Mouse (Mus musculus) MEL (cell line): ENCODE data around the gene Otop3. TPM values are rescaled to one million over a fixed set of nuclear protein-coding genes. Genes with fewer than 3 reads are reported as not detected.
A peak's percentile ranks its signal among the peaks of the same experiment; 100 is the strongest.

Experiments used
- DNase-seq: peaks from one replicate; pipeline ENCODE4 v3.0.0; 2011; ENCODE audit warnings: low read depth, low spot score
- H3K27ac ChIP-seq: 2 replicates; pipeline ENCODE4 v1.5.1; 2012; ENCODE audit warnings: low read depth, mild to moderate bottlenecking, control low read depth, low read length, moderate library complexity; ENCODE audit not compliant: control insufficient read depth
- H3K27me3 ChIP-seq, 2 experiments: fragments of 150-350 bp in 1 of 2; sonication (generic) in 1 of 2; 2 replicates each; pipeline ENCODE4 v1.6.1; 2012; ENCODE audit warnings: low read length in 2 of 2, mild to moderate bottlenecking in 2 of 2, improper control_type of control experiment in 1 of 2, moderate library complexity in 1 of 2; ENCODE audit not compliant: insufficient read depth in 2 of 2, control insufficient read depth in 1 of 2
- H3K36me3 ChIP-seq, 2 experiments: 2 replicates each; pipeline ENCODE4 v1.6.1; 2012 to 2014; ENCODE audit warnings: low read length in 2 of 2, improper control_type of control experiment in 1 of 2, inconsistent platforms in 1 of 2, mild to moderate bottlenecking in 1 of 2; ENCODE audit not compliant: insufficient read depth in 2 of 2, control insufficient read depth in 1 of 2
- H3K4me1 ChIP-seq, 2 experiments: fragments of 150-350 bp in 1 of 2; sonication (generic) in 1 of 2; 2 replicates each; pipeline ENCODE4 v1.6.1; 2012; ENCODE audit warnings: low read length in 2 of 2, improper control_type of control experiment in 1 of 2, mild to moderate bottlenecking in 1 of 2; ENCODE audit not compliant: insufficient read depth in 2 of 2, control insufficient read depth in 1 of 2
- H3K4me3 ChIP-seq, 2 experiments: fragments of 150-350 bp in 1 of 2; sonication (generic) in 1 of 2; 2 replicates each; pipeline ENCODE4 v1.5.1; 2012; ENCODE audit warnings: low read depth in 2 of 2, low read length in 2 of 2, mild to moderate bottlenecking in 2 of 2, moderate library complexity in 2 of 2, control low read depth in 1 of 2, improper control_type of control experiment in 1 of 2; ENCODE audit not compliant: control insufficient read depth in 1 of 2, insufficient read depth in 1 of 2
- H3K79me2 ChIP-seq: 2 replicates; pipeline ENCODE4 v1.6.1; 2012; ENCODE audit warnings: mild to moderate bottlenecking, low read length, moderate library complexity; ENCODE audit not compliant: control insufficient read depth, poor library complexity, insufficient read depth
- H3K9ac ChIP-seq: 2 replicates; pipeline ENCODE4 v1.6.1; 2012; ENCODE audit warnings: low read depth, mild to moderate bottlenecking, control low read depth, low read length, moderate library complexity; ENCODE audit not compliant: control insufficient read depth, poor library complexity, severe bottlenecking
- H3K9me3 ChIP-seq: fragments of 150-350 bp; sonication (generic); replicated peaks from 2 replicates; pipeline ENCODE4 v1.6.1; 2012; ENCODE audit warnings: mild to moderate bottlenecking, low read length, improper control_type of control experiment, moderate library complexity; ENCODE audit not compliant: insufficient read depth
- E2F4 ChIP-seq: IDR thresholded peaks from 2 replicates; pipeline ENCODE4 v1.6.1; 2011; ENCODE audit warnings: low read depth, low read length, improper control_type of control experiment, borderline replicate concordance
- ELF1 ChIP-seq: IDR thresholded peaks from 2 replicates; pipeline ENCODE4 v1.6.1; 2014; ENCODE audit warnings: low read depth, mild to moderate bottlenecking, inconsistent platforms, low read length, improper control_type of control experiment, moderate library complexity
- ETS1 ChIP-seq: IDR thresholded peaks from 2 replicates; pipeline ENCODE4 v1.6.1; 2012; ENCODE audit warnings: low read depth, mild to moderate bottlenecking, inconsistent platforms, low read length, improper control_type of control experiment, moderate library complexity
- GABPA ChIP-seq: IDR thresholded peaks from 2 replicates; pipeline ENCODE4 v1.6.1; 2012; ENCODE audit warnings: low read depth, mild to moderate bottlenecking, inconsistent platforms, low read length, improper control_type of control experiment, moderate library complexity
- GATA1 ChIP-seq: IDR thresholded peaks from 2 replicates; pipeline ENCODE4 v1.6.1; 2011; ENCODE audit warnings: low read depth, low read length, improper control_type of control experiment
- JUND ChIP-seq: IDR thresholded peaks from 2 replicates; pipeline ENCODE4 v1.6.1; 2011; ENCODE audit warnings: low read depth, mild to moderate bottlenecking, improper control_type of control experiment, low read length
- MAFK ChIP-seq: IDR thresholded peaks from 2 replicates; pipeline ENCODE4 v1.6.1; 2011; ENCODE audit warnings: low read depth, mild to moderate bottlenecking, low read length, improper control_type of control experiment, borderline replicate concordance
- MAZ ChIP-seq: IDR thresholded peaks from 2 replicates; pipeline ENCODE4 v1.6.1; 2012; ENCODE audit warnings: low read depth, mild to moderate bottlenecking, inconsistent platforms, low read length, improper control_type of control experiment
- MXI1 ChIP-seq: IDR thresholded peaks from 2 replicates; pipeline ENCODE4 v1.6.1; 2011; ENCODE audit warnings: mild to moderate bottlenecking, low read depth, low read length, improper control_type of control experiment
- NRF1 ChIP-seq: IDR thresholded peaks from 2 replicates; pipeline ENCODE4 v1.6.1; 2014; ENCODE audit warnings: low read depth, mild to moderate bottlenecking, inconsistent platforms, low read length, improper control_type of control experiment, moderate library complexity; ENCODE audit not compliant: poor library complexity, insufficient read depth, severe bottlenecking
- POLR2AphosphoS2 ChIP-seq: IDR thresholded peaks from 2 replicates; pipeline ENCODE4 v1.6.1; 2011; ENCODE audit warnings: low read length, improper control_type of control experiment
- RAD21 ChIP-seq: IDR thresholded peaks from 2 replicates; pipeline ENCODE4 v1.6.1; 2011; ENCODE audit warnings: mild to moderate bottlenecking, low read depth, low read length, improper control_type of control experiment
- TAL1 ChIP-seq: IDR thresholded peaks from 2 replicates; pipeline ENCODE4 v1.6.1; 2012; ENCODE audit warnings: mild to moderate bottlenecking, inconsistent platforms, low read length, moderate library complexity, mixed read lengths
- USF1 ChIP-seq: IDR thresholded peaks from 2 replicates; pipeline ENCODE4 v1.6.1; 2014; ENCODE audit warnings: low read depth, mild to moderate bottlenecking, inconsistent platforms, low read length, improper control_type of control experiment, moderate library complexity
- ZKSCAN1 ChIP-seq: IDR thresholded peaks from 2 replicates; pipeline ENCODE4 v1.6.1; 2012; ENCODE audit warnings: low read depth, mild to moderate bottlenecking, inconsistent platforms, low read length, improper control_type of control experiment, moderate library complexity
- ZMIZ1 ChIP-seq: IDR thresholded peaks from 2 replicates; pipeline ENCODE4 v1.6.1; 2012; ENCODE audit warnings: low read depth, mild to moderate bottlenecking, inconsistent platforms, low read length, improper control_type of control experiment, moderate library complexity
- ZNF384 ChIP-seq: IDR thresholded peaks from 2 replicates; pipeline ENCODE4 v1.6.1; 2012; ENCODE audit warnings: low read depth, mild to moderate bottlenecking, inconsistent platforms, low read length, improper control_type of control experiment
- polyA plus RNA-seq, 2 experiments: library from polyadenylated mRNA; stranded (reverse) in 1 of 2; unstranded in 1 of 2; fragments of >175 nt in 1 of 2; fragments of >200 nt in 1 of 2; gene quantifications; 2 replicates each; pipeline versions ENCODE4 v1.2.1 to v1.2.4; 2012; ENCODE audit warnings: low replicate concordance in 2 of 2, low read depth in 1 of 2; ENCODE audit not compliant: insufficient read length in 2 of 2, insufficient read depth in 1 of 2, missing spikeins in 1 of 2
- total RNA-seq: library from RNA; depleted of rRNA; stranded (reverse); fragments of 300-350 nt; gene quantifications from 2 replicates; pipeline ENCODE4 v1.2.3, GENCODE M21; 2012

The Otop3 gene
- total and polyA plus RNA-seq, 3 experiments, result not detected

DNA sequence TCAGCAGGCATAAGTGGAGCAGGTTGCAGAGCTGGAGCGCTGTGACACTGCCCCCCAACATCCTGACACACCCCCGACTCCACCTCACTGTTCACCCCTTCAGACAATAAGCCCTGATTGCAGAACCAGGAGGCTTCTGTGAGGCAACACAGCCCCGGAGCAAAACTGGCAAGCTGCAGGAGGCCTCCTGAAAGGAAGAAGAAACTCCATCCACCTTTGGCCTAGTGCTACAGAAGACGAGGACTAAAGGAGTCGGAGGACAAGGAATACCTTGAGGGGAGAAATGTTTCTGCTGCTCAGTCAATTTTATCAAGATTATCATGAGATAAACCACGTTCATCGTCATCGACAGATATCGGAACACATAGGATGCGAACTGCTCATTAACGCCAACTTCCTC is 38.6 kb upstream of the Otop3 start:
- no peak for DNase-seq
- H3K9me3 ChIP-seq, result no peaks in the 10 kb centered on the region
- no peak overlapping the region for H3K9ac ChIP-seq
- TF ChIP-seq ZMIZ1, result no peak
- no peak for TF ChIP-seq TAL1
- no peak for TF ChIP-seq ETS1
- no peak for TF ChIP-seq JUND
- no peaks in the 10 kb centered on the region for H3K36me3 ChIP-seq
- no peak overlapping the region for H3K27ac ChIP-seq
- no peaks in the 10 kb centered on the region for H3K27me3 ChIP-seq
- H3K4me3 ChIP-seq, result no peak overlapping the region
- H3K79me2 ChIP-seq, result no peaks in the 10 kb centered on the region
- H3K4me1 ChIP-seq, result no peaks in the 10 kb centered on the region; a peak in 1 of 4 replicates

DNA sequence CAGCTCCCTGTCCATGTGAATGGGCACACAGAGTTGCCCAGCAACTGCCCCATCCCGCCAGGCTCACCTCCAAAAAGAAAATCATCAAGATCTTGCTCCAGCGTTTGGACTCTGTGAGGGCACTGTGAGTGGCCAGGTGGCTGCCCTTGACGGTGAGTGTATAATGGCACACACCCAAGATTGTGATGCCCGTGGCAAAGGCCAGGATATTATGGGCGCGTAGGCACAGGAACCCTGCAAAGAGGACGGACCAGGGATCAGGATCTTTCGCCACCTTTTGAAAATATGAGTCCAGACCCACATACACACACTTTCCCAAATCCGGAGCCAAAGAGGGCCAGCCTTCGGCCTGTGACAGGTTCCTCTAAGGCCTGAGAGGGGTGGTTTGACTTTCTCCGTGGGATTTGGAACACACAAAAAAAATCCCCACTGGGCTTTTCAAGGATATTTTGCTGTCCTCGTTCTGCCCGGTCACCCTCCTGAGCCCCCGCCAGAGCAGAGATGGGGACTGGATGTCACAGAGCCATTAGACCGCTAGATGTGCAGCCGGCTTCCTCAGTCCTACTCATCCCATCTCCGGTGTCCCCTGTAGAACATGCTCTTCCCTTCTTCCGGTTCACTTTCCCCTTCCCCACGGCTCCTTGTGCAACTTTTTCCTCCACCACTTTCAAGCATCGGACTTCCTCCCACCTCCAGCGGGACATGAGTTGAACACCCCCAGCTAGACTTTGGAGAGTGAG is 37.9 kb upstream of the Otop3 start:
- TF ChIP-seq USF1, result no peak
- TF ChIP-seq ZMIZ1, result no peak
- no peak for TF ChIP-seq ZKSCAN1
- TF ChIP-seq MAFK, result no peak
- no peak for TF ChIP-seq GATA1
- no peak for TF ChIP-seq POLR2AphosphoS2
- no peak for TF ChIP-seq TAL1
- TF ChIP-seq JUND, result no peak
- TF ChIP-seq MAZ, result no peak
- TF ChIP-seq NRF1, result no peak
- no peak for TF ChIP-seq MXI1
- no peak for TF ChIP-seq GABPA
- no peak for TF ChIP-seq ELF1
- TF ChIP-seq E2F4, result no peak
- no peak for TF ChIP-seq ZNF384
- TF ChIP-seq RAD21, result no peak
- H3K9ac ChIP-seq, result peak overlapping the region; percentile 54
- H3K36me3 ChIP-seq, result no peaks in the 10 kb centered on the region
- H3K4me1 ChIP-seq, result no peaks in the 10 kb centered on the region; a peak in 1 of 4 replicates
- no peak for DNase-seq
- H3K79me2 ChIP-seq, result no peaks in the 10 kb centered on the region
- H3K4me3 ChIP-seq, result peak overlapping the region; percentile 63 to 72
- H3K27ac ChIP-seq, result no peak overlapping the region
- no peaks in the 10 kb centered on the region for H3K27me3 ChIP-seq
- H3K9me3 ChIP-seq, result no peaks in the 10 kb centered on the region
